Mouse (Mus musculus) kidney, postnatal 0 days (tissue): ENCODE results near the gene Rftn1. TPM values are rescaled to one million over a fixed set of nuclear protein-coding genes. Genes with fewer than 3 reads are reported as not detected.
A peak's percentile ranks its signal among the peaks of the same experiment; 100 is the strongest.

Experiments used
- ATAC-seq: fragments of 200-750 bp; cut with Nextera tagmentation; replicated peaks from 2 replicates; pipeline ENCODE4 v1.8.0; 2017; ENCODE audit warnings: low read depth, moderate number of reproducible peaks, moderate TSS enrichment, moderate library complexity; ENCODE audit not compliant: low FRiP score
- DNase-seq: peaks from one replicate; pipeline ENCODE4 v3.0.0-alpha.2; 2016; ENCODE audit warnings: low spot score
- H3K27ac ChIP-seq: fragments of 300-500 bp; sonication (generic); 2 replicates; pipeline ENCODE4 v1.5.1; 2014; ENCODE audit warnings: mild to moderate bottlenecking
- H3K27me3 ChIP-seq: fragments of 300-500 bp; sonication (generic); 2 replicates; pipeline ENCODE4 v1.6.1; 2014; ENCODE audit warnings: low read length, mixed read lengths; ENCODE audit not compliant: insufficient read depth
- H3K36me3 ChIP-seq: fragments of 300-500 bp; sonication (generic); 2 replicates; pipeline ENCODE4 v1.6.1; 2014; ENCODE audit warnings: low read length, mixed read lengths; ENCODE audit not compliant: insufficient read depth
- H3K4me1 ChIP-seq: fragments of 300-500 bp; sonication (generic); replicated peaks from 2 replicates; pipeline ENCODE4 v1.6.1; 2014; ENCODE audit warnings: antibody characterized with exemption, low read length, mixed read lengths; ENCODE audit not compliant: insufficient read depth
- H3K4me2 ChIP-seq: fragments of 300-500 bp; sonication (generic); 2 replicates; pipeline ENCODE4 v1.6.1; 2014; ENCODE audit warnings: mild to moderate bottlenecking, low read length, moderate library complexity, mixed read lengths
- H3K4me3 ChIP-seq: fragments of 300-500 bp; sonication (generic); replicated peaks from 2 replicates; pipeline ENCODE4 v1.5.1; 2014; ENCODE audit warnings: low read depth, low read length
- H3K9ac ChIP-seq: fragments of 300-500 bp; sonication (generic); 2 replicates; pipeline ENCODE4 v1.6.1; 2014; ENCODE audit warnings: low read depth, low read length
- H3K9me3 ChIP-seq: fragments of 300-500 bp; sonication (generic); replicated peaks from 2 replicates; pipeline ENCODE4 v1.6.1; 2016; ENCODE audit warnings: low read length, inconsistent platforms, mixed read lengths
- CTCF ChIP-seq: IDR thresholded peaks from 2 replicates; pipeline ENCODE4 v1.5.1; 2016; ENCODE audit warnings: antibody characterized with exemption, low read depth, mild to moderate bottlenecking, moderate library complexity
- WGBS: fragments of 180-500 bp; shearing (Covaris S2); extraction: QIAGEN DNeasy Blood & Tissue Kit; methylation state at CpG from one replicate; pipeline ENCODE4 v1.1.7; 2014; 5-methylcytosine and 5-hydroxymethylcytosine counted together
- polyA plus RNA-seq: library from polyadenylated mRNA; unstranded; fragments of >200 nt; fragmentation: Nextera tagmentation; extraction: Ambion mirVana; gene quantifications from 2 replicates; pipeline ENCODE4 v1.2.1, GENCODE M21; 2015

Gene Rftn1
- polyA plus RNA-seq, 1 experiment from 2014 or later, result 11.8 TPM

- TF ChIP-seq CTCF, result no peak
- Histone ChIP-seq H3K4me3 (no peak overlapping the region), H3K36me3 (no peaks in the 10 kb centered on the region), H3K9me3 (no peaks in the 10 kb centered on the region), H3K4me1 (no peaks in the 10 kb centered on the region), H3K4me2 (no peak overlapping the region), H3K9ac (no peak overlapping the region), H3K27ac (no peak overlapping the region), H3K27me3 (no peaks in the 10 kb centered on the region)
- ATAC-seq, result no peak
- WGBS, result 90% methylated on average over 1 of the region's 1 CpGs
- no peak for DNase-seq
Observed at GRCm38 (mm10) chr17:50205152-50205782, 14.8 kb upstream of the Rftn1 start.

GRCm38 (mm10) chr17:50201828-50202445 is 11.5 kb upstream of the Rftn1 start:
- Histone ChIP-seq H3K4me2 (no peak overlapping the region), H3K4me3 (no peak overlapping the region), H3K9ac (no peak overlapping the region), H3K36me3 (no peaks in the 10 kb centered on the region), H3K4me1 (no peaks in the 10 kb centered on the region), H3K9me3 (no peaks in the 10 kb centered on the region), H3K27ac (no peak overlapping the region), H3K27me3 (no peaks in the 10 kb centered on the region)
- no peak for TF ChIP-seq CTCF
- DNase-seq (no peak), ATAC-seq (no peak)
- WGBS, result 89% methylated on average over 12 of the region's 12 CpGs

GRCm38 (mm10) chr17:50199075-50199850 is 8.8 kb upstream of the Rftn1 start:
- ATAC-seq (no peak), DNase-seq (no peak)
- no peak for TF ChIP-seq CTCF
- Histone ChIP-seq H3K4me3 (no peak overlapping the region), H3K4me1 (no peaks in the 10 kb centered on the region), H3K27ac (no peak overlapping the region), H3K9ac (no peak overlapping the region), H3K36me3 (no peaks in the 10 kb centered on the region), H3K4me2 (no peak overlapping the region), H3K27me3 (no peaks in the 10 kb centered on the region), H3K9me3 (no peaks in the 10 kb centered on the region)
- WGBS, result 76% methylated on average over 8 of the region's 8 CpGs

GRCm38 (mm10) chr17:50197572-50197971 is 7.1 kb upstream of the Rftn1 start:
- Histone ChIP-seq H3K4me2 (no peak overlapping the region), H3K9ac (no peak overlapping the region), H3K4me1 (no peaks in the 10 kb centered on the region), H3K4me3 (no peak overlapping the region), H3K27ac (no peak overlapping the region), H3K27me3 (no peaks in the 10 kb centered on the region), H3K9me3 (no peaks in the 10 kb centered on the region), H3K36me3 (no peaks in the 10 kb centered on the region)
- no peak for ATAC-seq
- no peak for TF ChIP-seq CTCF
- 80% methylated on average over 4 of the region's 4 CpGs for WGBS
- no peak for DNase-seq

- H3K27me3 ChIP-seq, result peaks cover under 1% of the 10 kb centered on the region; the same call in 1 of the 2 replicates
- no peaks in the 10 kb centered on the region for H3K9me3 ChIP-seq
- DNase-seq, result peak; percentile 40
- no peak for TF ChIP-seq CTCF
- no peaks in the 10 kb centered on the region for H3K4me1 ChIP-seq
- H3K4me2 ChIP-seq, result no peak overlapping the region
- WGBS, result 26% methylated on average over 10 of the region's 10 CpGs
- H3K9ac ChIP-seq, result no peak overlapping the region
- no peaks in the 10 kb centered on the region for H3K36me3 ChIP-seq
- H3K27ac ChIP-seq, result no peak overlapping the region
- H3K4me3 ChIP-seq, result no peak overlapping the region
- ATAC-seq, result no peak; the same call in 1 of the 2 replicates
Observed at GRCm38 (mm10) chr17:50196005-50196672, 5.7 kb upstream of the Rftn1 start.

GRCm38 (mm10) chr17:50195399-50195798 is 4.9 kb upstream of the Rftn1 start:
- Histone ChIP-seq H3K9me3 (no peaks in the 10 kb centered on the region), H3K9ac (no peak overlapping the region), H3K4me1 (no peaks in the 10 kb centered on the region), H3K27me3 (peaks cover 8% of the 10 kb centered on the region; the same call in 1 of the 2 replicates), H3K4me3 (no peak overlapping the region), H3K36me3 (no peaks in the 10 kb centered on the region), H3K27ac (no peak overlapping the region), H3K4me2 (no peak overlapping the region)
- ATAC-seq (no peak), DNase-seq (no peak)
- no peak for TF ChIP-seq CTCF
- 94% methylated on average over 7 of the region's 7 CpGs for WGBS
